Mouse (Mus musculus) lung, postnatal 10 days (tissue): ENCODE results near the gene Tmtc2.
A peak's percentile ranks its signal among the peaks of the same experiment; 100 is the strongest.

ENCODE experiments used
- DNase-seq: peaks from one replicate; pipeline ENCODE4 v3.0.0; 2021

The Tmtc2 gene

GRCm38 (mm10) chr10:105495248-105495647, 79.0 kb downstream of the Tmtc2 start:
- DNase-seq = no peak

DNA sequence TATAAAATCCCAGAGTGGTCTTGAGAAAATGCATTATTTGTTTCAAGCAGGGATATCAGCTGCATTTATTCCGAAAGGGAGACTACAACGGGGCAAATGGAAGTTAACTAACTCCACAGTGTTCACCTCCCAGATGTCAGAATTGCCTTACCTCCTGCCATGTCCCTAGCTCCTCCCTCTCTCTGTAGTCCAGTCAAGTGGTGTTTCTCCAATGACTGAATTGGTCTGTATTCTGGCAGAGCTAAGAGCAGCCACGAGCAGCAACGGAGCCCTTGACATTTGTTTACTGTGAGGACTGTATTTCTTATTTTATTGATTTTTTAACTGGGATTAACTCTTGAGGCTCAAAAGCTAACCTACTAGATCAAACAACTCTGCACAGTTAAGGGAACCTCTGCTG, 81.8 kb downstream of the Tmtc2 start:
- DNase-seq = no peak

- DNase-seq = no peak
Measured at GRCm38 (mm10) chr10:105490748-105491147, 83.5 kb downstream of the Tmtc2 start.

DNA sequence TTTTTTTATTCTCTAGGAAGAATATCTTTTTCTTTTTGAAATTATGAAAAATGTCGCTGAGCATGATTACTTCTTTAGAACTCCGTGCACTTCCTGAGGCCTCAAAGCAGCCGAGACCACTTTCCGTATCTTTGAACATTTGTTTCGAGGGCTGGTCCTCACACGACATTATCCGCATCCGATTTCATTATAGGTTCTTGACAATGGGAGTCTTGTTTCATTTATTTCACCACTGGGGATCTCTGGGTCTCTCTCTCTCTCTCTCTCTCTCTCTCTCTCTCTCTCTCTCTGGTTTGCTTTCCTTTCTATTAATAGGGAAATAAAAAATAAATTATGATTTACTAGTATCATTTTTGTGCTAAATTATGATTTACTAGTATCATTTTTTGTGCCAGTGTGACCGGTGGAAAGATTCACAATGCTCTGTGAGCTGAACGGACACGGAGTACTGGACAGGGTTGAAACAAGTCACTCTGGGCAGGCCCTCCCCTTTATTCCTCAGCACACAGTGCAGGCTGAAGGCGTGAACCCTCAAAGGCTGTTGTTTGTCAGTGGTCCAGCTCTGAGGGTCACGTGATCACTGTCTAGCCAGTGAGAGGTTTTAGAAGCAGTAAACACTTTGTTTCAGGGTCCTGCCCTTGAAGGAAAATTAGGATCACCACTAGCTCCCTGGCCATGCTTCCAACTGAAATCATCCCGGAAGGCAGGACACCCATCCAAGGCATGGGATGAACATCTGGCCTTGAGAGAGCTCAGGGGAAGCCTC, 84.1 kb downstream of the Tmtc2 start:
- DNase-seq = peak; percentile 59

DNA sequence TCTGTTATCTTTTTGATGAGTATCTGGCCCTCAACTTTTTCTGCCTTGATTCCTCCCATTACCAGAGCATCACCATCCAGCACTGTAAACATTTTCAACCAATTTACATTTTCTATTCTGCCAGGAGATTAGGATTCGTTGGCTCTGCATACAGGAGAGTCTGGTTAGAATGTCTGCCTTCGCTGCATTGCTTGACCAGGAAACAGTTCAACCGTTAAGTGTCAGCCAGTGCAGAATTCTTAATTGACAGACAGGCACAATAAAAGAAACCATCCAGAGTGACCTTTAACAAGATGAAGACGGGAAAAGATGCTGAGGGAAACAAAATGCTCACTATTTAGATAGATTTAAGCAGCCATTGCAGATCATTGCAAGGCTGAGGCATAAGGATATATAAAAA, 87.3 kb downstream of the Tmtc2 start:
- no peak for DNase-seq

DNA sequence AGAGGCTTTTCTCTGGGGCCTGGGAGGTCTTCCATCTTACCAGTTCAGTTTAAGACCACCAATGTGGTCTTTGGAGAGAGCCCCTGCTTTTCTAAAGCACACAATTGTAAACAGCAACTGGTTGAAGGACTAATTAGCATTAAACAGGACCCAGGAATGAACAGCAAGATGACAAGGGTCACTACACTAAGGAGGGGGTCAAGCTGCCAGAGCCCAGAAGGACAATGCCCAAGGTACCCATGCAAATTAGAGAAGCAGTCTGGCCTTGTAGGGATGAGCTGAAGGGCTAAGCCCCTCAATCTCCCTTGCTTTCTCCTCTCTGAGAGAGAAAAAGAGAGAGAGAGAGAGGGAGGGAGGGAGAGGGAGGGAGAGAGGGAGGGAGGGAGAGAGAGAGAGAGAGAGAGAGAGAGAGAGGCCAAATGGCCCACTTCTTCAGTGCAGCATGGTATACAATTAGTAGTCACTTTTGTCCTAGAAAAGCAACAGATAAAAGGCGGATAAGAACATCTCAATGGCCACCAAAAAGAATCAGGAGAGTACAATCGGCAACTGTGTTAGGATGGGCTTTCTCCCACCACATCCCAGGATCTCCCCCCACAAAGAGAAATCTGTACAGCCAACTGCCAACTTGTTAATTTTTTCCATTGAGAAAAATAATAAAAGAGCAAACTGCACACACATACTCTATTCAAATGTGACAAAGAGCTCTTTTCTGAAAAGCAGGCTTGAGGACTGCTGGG, 89.7 kb downstream of the Tmtc2 start:
- no peak for DNase-seq

DNA sequence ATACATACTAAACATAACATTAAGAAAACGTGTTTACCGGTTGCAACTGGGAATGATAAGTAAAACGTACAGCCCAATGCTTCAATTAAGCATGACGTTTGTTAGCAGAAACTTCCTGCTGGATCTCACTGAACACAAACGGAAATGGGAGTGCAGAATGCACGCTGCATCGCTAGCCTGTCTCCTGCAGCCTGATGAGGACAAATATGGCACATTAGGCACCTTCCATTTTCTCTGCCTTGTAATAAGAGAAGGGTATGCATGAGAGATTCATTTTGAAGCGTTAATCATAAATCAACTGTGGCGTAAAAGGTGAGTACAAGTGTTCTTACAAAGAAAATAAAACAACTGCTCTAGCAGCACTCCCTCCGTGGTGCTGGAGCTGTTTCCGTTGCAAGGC, 94.5 kb downstream of the Tmtc2 start:
- no peak for DNase-seq

GRCm38 (mm10) chr10:105477623-105478238, 96.5 kb downstream of the Tmtc2 start:
- DNase-seq = no peak

GRCm38 (mm10) chr10:105474162-105474830, 100.0 kb downstream of the Tmtc2 start:
- no peak for DNase-seq

DNA sequence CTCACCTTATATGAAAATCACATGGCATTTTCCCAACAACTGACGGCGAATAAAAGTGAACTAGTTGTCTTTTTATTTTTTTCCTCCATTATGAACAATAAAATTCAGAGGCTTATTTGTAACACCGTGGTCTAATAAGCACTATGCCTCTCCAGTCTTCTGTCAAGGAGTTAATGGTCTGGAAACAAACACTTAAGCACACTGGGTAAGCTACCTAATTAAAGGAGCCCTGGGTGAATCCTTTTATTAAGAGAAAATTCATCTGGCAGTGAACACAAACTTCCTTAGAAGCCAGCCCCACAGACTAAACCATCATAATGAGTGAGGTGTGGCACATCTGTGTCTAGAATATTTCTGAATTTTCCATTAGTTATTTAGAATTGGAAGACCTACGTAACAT, 109.9 kb downstream of the Tmtc2 start:
- no peak for DNase-seq

DNA sequence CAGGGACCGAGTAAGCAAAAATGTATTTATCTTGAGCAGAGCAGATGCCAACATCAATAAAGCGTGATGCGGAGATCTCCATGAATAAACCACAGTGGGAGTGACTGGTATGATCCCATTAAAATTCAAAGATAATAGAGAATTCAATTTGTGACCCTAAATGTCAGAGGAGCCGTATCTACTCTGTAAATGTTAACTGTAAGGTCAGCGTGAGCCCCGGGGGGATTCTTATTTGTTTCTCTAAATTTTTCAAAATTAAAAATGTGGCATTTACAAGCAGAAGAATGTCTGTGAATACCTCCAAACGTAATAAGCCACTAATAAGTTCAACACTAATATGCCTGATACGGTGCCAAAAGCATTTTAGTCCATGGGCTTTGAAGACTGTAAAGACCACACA, 120.8 kb downstream of the Tmtc2 start:
- DNase-seq = no peak

DNA sequence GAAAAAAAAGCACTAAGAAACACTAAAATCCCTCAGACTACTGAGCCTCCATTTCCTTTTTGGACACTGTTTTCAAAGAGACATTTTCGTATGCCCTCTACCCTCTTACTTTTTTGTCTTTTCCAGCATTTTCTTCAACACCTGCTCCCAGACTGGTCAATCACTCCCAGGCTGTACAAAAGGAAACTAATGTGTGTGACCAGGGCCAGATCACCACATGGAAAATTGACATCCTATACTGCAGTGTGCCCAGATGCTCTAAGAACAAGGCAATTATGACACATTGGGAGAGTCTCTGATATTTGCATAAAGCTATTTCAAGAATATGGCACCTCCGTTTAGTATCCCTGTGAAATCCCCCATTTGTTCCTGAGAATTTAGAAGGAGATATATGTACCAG, 127.1 kb downstream of the Tmtc2 start:
- DNase-seq = no peak

GRCm38 (mm10) chr10:105444309-105444708, 129.9 kb downstream of the Tmtc2 start:
- no peak for DNase-seq

GRCm38 (mm10) chr10:105434879-105435278, 139.4 kb downstream of the Tmtc2 start:
- no peak for DNase-seq

GRCm38 (mm10) chr10:105430885-105431284, 143.4 kb downstream of the Tmtc2 start:
- DNase-seq = no peak

- DNase-seq = no peak
Measured at GRCm38 (mm10) chr10:105430232-105430631, 144.0 kb downstream of the Tmtc2 start.

DNA sequence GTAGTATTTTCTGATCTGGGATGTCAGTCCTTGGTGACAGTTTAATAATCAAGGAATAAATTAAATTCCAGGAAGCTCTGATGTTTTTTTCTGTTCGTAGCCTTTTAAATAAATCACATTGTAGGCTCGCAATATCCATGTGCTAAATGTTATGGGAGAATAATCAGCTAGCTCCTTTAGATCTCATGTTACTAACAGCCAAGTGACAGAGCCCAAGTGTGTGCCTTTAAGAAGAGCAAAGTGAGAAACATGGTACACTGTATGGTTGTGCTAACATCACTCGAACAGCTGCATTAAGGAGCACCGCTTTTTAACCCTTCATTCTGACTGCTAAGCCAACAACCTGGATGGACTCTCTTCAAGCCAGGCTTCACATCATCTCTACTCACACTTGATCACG, 146.2 kb downstream of the Tmtc2 start:
- no peak for DNase-seq

DNA sequence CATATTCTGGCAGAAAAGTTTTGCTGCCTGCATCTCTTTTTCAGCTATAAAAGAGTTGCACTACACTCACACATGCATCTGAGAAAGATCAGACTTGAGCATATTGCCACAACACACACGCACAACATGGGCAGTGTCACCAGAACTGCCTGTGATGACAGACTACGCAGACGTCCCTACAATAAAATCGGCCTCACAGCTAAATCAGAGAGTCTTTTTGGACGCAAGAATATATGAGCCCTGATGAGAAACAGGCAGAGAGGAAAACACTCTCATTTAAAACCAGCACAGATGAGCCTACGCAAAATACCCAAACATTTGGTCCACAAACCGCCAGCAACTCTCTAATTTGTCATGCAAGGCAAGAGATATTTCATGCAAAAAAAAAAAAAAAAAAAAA, 146.6 kb downstream of the Tmtc2 start:
- DNase-seq = no peak

- no peak for DNase-seq
Measured at GRCm38 (mm10) chr10:105425052-105425451, 149.2 kb downstream of the Tmtc2 start.

DNA sequence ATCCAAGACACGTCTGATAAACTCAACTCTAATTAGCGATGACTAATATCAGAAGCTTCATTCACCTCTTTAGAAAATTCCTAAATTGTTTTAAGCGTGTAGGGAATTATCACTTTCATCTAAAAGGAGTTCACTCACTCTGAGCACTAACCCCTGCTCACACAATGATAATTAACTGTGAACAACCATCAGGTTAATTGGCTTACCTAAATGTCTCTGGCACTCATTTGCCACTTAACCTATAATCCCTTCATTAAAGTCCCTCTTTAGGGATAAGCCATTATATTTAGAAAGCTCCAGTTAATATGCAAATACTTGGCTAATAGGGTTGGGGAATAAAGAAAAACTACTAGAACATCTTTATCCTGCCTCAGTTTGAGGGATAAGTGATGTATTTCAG, 151.1 kb downstream of the Tmtc2 start:
- DNase-seq = no peak

- DNase-seq = no peak
Measured at GRCm38 (mm10) chr10:105417845-105418383, 156.3 kb downstream of the Tmtc2 start.

DNA sequence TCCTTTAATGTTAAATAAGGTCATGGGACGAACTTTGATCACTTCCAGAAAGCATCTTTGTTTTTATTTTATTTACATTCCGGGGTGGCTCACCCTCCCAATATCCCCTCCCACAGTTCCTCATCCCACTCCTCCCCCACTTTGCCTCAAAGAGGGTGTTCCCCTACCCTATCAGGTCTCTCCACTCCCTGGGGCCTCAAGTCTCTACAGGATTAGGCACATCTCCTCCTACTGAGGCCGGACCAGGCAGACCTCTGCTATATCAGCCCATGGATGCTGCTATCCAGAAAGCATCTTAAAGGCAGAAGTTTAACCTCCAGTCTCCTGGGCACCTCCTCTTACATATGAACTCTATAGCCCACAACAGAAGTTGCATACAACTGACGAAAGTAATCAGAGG, 157.7 kb downstream of the Tmtc2 start:
- no peak for DNase-seq

DNA sequence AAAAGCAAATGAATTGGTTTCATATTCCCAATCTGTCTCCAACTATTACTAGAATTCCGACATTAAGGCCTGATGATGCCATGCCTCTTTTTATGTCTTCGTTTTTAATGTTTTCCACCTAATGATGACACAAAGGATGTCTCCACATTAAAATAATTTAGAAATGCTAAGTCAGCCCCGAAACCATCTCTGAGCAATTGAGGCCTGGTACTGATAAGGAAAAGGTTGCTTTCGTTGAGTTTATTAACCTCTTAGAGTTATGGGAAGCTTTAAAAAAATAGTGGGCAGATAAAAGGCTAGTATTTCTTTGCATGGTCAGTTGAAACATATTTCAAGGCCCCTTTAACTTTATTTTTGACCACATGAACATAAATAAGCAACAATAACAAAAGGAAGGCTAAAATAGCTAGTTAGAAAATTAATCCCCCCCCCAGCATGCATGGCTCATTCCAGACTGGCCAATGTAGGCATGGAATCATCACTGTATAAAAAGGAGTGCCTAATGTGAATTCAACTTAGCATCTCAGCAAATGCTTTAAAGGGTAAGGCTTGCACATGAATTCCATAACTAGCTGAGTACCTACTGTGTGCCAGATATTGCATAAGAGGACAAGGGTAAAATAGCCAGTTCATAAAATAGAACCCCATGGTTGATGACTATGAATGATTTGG, 168.3 kb downstream of the Tmtc2 start:
- DNase-seq = no peak
